In the genomic region with DNA sequence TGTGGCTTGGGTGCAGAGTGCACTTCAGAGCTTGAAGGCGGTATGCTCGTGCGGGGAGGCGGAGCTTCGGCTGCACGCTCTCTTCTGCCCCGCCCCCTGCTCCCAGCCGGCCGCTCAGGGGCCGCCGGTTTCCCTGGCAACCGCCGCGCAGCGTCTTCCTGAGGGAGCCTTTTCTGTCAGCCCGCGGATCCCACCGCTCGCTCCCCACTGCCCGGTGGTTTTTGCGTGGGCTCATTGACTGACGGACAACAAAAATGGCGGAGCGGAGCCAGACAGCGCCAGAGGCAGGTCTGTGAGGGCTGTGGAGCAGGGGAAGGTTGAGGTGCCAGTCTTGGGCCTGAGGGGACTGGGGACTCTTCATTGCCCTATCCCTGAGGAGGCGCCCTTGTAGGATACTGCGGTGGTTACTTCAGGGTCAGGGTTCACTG, we compare ENCODE assay signal across 8 mouse cellular contexts. TPM values are rescaled to one million over a fixed set of nuclear protein-coding genes. Genes with fewer than 3 reads are reported as not detected.
DNase-seq lines count a peak whose midpoint lies in the region; ATAC-seq and TF ChIP-seq lines count a peak whose summit lies in the region.

A gene (plus strand): TSS at position 44 of the 428 bp plus-strand sequence.

- peak; percentile 71 for TF ChIP-seq POLR2A in testis, adult 2 months (IDR thresholded peaks at IDR 0.05; ENCODE audit: control insufficient read depth, low read depth, low read length)

- no peak within 1 kb of the TSS for H3K27ac ChIP-seq in embryonic facial prominence, embryonic 11.5 days (replicated peaks; ENCODE audit: low read depth, low read length)
- no peak within 1 kb of the TSS for H3K27ac ChIP-seq in heart, embryonic 13.5 days (replicated peaks)
- H3K27ac ChIP-seq in kidney, embryonic 15.5 days, result no peak within 1 kb of the TSS
- no peak within 1 kb of the TSS for H3K27ac ChIP-seq in limb, embryonic 12.5 days
- peak within 1 kb of the TSS; percentile 31; the same call in 1 of the 2 replicates for H3K27ac ChIP-seq in midbrain, embryonic 13.5 days
- H3K27ac ChIP-seq in testis, adult 2 months (ENCODE audit: control insufficient read depth, insufficient read depth, low read depth, low read length), result peak within 1 kb of the TSS; percentile 78

- H3K4me1 ChIP-seq in megakaryocyte, embryonic 14.5 days, result peaks cover 6% of the 10 kb centered on the region
- no peaks in the 10 kb centered on the region for H3K4me1 ChIP-seq in embryonic facial prominence, embryonic 11.5 days (ENCODE audit: control insufficient read depth, insufficient read depth, low read length)
- H3K4me1 ChIP-seq in heart, embryonic 13.5 days, result 0 out of 2 replicates have a peak, but pooled peaks cover 4% of the 10 kb centered on the region
- H3K4me1 ChIP-seq in kidney, embryonic 15.5 days, result peaks cover 6% of the 10 kb centered on the region; the same call in 1 of the 2 replicates
- H3K4me1 ChIP-seq in limb, embryonic 12.5 days (replicated peaks), result no peaks in the 10 kb centered on the region
- peaks cover 13% of the 10 kb centered on the region for H3K4me1 ChIP-seq in midbrain, embryonic 13.5 days (replicated peaks)
- H3K4me1 ChIP-seq in testis, adult 2 months (ENCODE audit: control insufficient read depth, insufficient read depth, low read length), result no peaks in the 10 kb centered on the region

- no peaks in the 10 kb centered on the region for H3K36me3 ChIP-seq in megakaryocyte, embryonic 14.5 days (replicated peaks; ENCODE audit: low read length)
- H3K36me3 ChIP-seq in embryonic facial prominence, embryonic 11.5 days (replicated peaks; ENCODE audit: control insufficient read depth, insufficient read depth, low read depth, low read length), result no peaks in the 10 kb centered on the region
- H3K36me3 ChIP-seq in heart, embryonic 13.5 days, result no peaks in the 10 kb centered on the region
- H3K36me3 ChIP-seq in kidney, embryonic 15.5 days, result no peaks in the 10 kb centered on the region
- H3K36me3 ChIP-seq in limb, embryonic 12.5 days, result no peaks in the 10 kb centered on the region
- H3K36me3 ChIP-seq in midbrain, embryonic 13.5 days, result no peaks in the 10 kb centered on the region
- no peaks in the 10 kb centered on the region for H3K36me3 ChIP-seq in testis, adult 2 months (ENCODE audit: control insufficient read depth, insufficient read depth, low read length)

- no peak for ATAC-seq in megakaryocyte, adult 5-6 weeks (ENCODE audit: poor library complexity, severe bottlenecking)
- ATAC-seq in embryonic facial prominence, embryonic 11.5 days (replicated peaks; ENCODE audit: insufficient number of reproducible peaks, low FRiP score, low TSS enrichment, low read depth), result peak; percentile 97
- peak; percentile 81 for ATAC-seq in heart, embryonic 13.5 days (ENCODE audit: extremely low read depth, insufficient number of reproducible peaks, low FRiP score, low TSS enrichment)
- peak; percentile 100 for ATAC-seq in kidney, embryonic 15.5 days (replicated peaks; ENCODE audit: low FRiP score)
- ATAC-seq in limb, embryonic 12.5 days (ENCODE audit: insufficient number of reproducible peaks, insufficient read depth, low FRiP score, low TSS enrichment, low read depth), result peak; percentile 93; the same call in 1 of the 2 replicates
- ATAC-seq in midbrain, embryonic 13.5 days, result peak; percentile 100

- no peaks in the 10 kb centered on the region for H3K9me3 ChIP-seq in megakaryocyte, embryonic 14.5 days
- no peaks in the 10 kb centered on the region for H3K9me3 ChIP-seq in embryonic facial prominence, embryonic 11.5 days (replicated peaks; ENCODE audit: control insufficient read depth, low read length)
- no peaks in the 10 kb centered on the region for H3K9me3 ChIP-seq in heart, embryonic 13.5 days
- H3K9me3 ChIP-seq in kidney, embryonic 15.5 days (replicated peaks), result no peaks in the 10 kb centered on the region
- no peaks in the 10 kb centered on the region for H3K9me3 ChIP-seq in limb, embryonic 12.5 days
- H3K9me3 ChIP-seq in midbrain, embryonic 13.5 days, result no peaks in the 10 kb centered on the region

- peak; percentile 86 for DNase-seq in embryonic facial prominence, embryonic 11.5 days (ENCODE audit: low spot score)

- WGBS in embryonic facial prominence, embryonic 11.5 days, result 0% methylated on average over 27 of the region's 27 CpGs
- WGBS in heart, embryonic 13.5 days, result under 1% methylated on average over 27 of the region's 27 CpGs
- WGBS in kidney, embryonic 15.5 days, result 0% methylated on average over 27 of the region's 27 CpGs
- WGBS in limb, embryonic 12.5 days, result under 1% methylated on average over 27 of the region's 27 CpGs
- WGBS in midbrain, embryonic 13.5 days, result under 1% methylated on average over 27 of the region's 27 CpGs

- no peak within 1 kb of the TSS; the same call in 1 of the 2 replicates for H3K9ac ChIP-seq in embryonic facial prominence, embryonic 11.5 days (replicated peaks; ENCODE audit: low read length)
- peak within 1 kb of the TSS; percentile 73 for H3K9ac ChIP-seq in heart, embryonic 13.5 days
- H3K9ac ChIP-seq in kidney, embryonic 15.5 days, result 0 out of 2 replicates have a peak within 1 kb of the TSS, but pooled peaks have one; percentile 39
- H3K9ac ChIP-seq in limb, embryonic 12.5 days (replicated peaks), result peak within 1 kb of the TSS; percentile 50; the same call in 1 of the 2 replicates
- peak within 1 kb of the TSS; percentile 54 for H3K9ac ChIP-seq in midbrain, embryonic 13.5 days (replicated peaks)

- peak within 1 kb of the TSS; percentile 40 for H3K4me2 ChIP-seq in embryonic facial prominence, embryonic 11.5 days (ENCODE audit: low read depth, low read length)
- H3K4me2 ChIP-seq in heart, embryonic 13.5 days, result peak within 1 kb of the TSS; percentile 70
- peak within 1 kb of the TSS; percentile 80 for H3K4me2 ChIP-seq in kidney, embryonic 15.5 days
- peak within 1 kb of the TSS; percentile 73 for H3K4me2 ChIP-seq in limb, embryonic 12.5 days
- H3K4me2 ChIP-seq in midbrain, embryonic 13.5 days (replicated peaks), result peak within 1 kb of the TSS; percentile 64

- TF ChIP-seq CTCF in testis, adult 2 months (IDR thresholded peaks at IDR 0.05; ENCODE audit: control insufficient read depth, insufficient read depth, insufficient replicate concordance, low read depth, low read length), result no peak

- H3K4me3 ChIP-seq in megakaryocyte, embryonic 14.5 days (replicated peaks), result peak within 1 kb of the TSS; percentile 87
- H3K4me3 ChIP-seq in embryonic facial prominence, embryonic 11.5 days (ENCODE audit: low read depth, low read length), result peak within 1 kb of the TSS; percentile 32
- peak within 1 kb of the TSS; percentile 65 for H3K4me3 ChIP-seq in heart, embryonic 13.5 days
- peak within 1 kb of the TSS; percentile 65 for H3K4me3 ChIP-seq in kidney, embryonic 15.5 days (replicated peaks)
- H3K4me3 ChIP-seq in limb, embryonic 12.5 days (replicated peaks), result peak within 1 kb of the TSS; percentile 55
- H3K4me3 ChIP-seq in midbrain, embryonic 13.5 days (replicated peaks), result peak within 1 kb of the TSS; percentile 51
- H3K4me3 ChIP-seq in testis, adult 2 months (ENCODE audit: control insufficient read depth, low read depth, low read length), result peak within 1 kb of the TSS; percentile 94

- H3K27me3 ChIP-seq in megakaryocyte, embryonic 14.5 days (replicated peaks), result no peaks in the 10 kb centered on the region
- no peaks in the 10 kb centered on the region for H3K27me3 ChIP-seq in embryonic facial prominence, embryonic 11.5 days (ENCODE audit: control insufficient read depth, insufficient read depth, low read length)
- no peaks in the 10 kb centered on the region for H3K27me3 ChIP-seq in heart, embryonic 13.5 days (replicated peaks)
- H3K27me3 ChIP-seq in kidney, embryonic 15.5 days, result no peaks in the 10 kb centered on the region
- H3K27me3 ChIP-seq in limb, embryonic 12.5 days, result no peaks in the 10 kb centered on the region
- H3K27me3 ChIP-seq in midbrain, embryonic 13.5 days, result no peaks in the 10 kb centered on the region
- H3K27me3 ChIP-seq in testis, adult 2 months (ENCODE audit: control insufficient read depth, insufficient read depth, low read length), result no peaks in the 10 kb centered on the region

RNA-seq across cellular contexts. Expression of the gene that starts here (rescaled TPM):
- polyA plus RNA-seq in megakaryocyte, embryonic 14.5 days (2012; ENCODE audit: insufficient read depth, low replicate concordance), result not detected in 2 replicates
- not detected in 2 replicates for total RNA-seq in megakaryocyte, adult 5-6 weeks (2015)
- not detected in 2 replicates for total RNA-seq in megakaryocyte, adult 5-6 weeks (2017)
- 0.29 and 0.98 TPM in 2 replicates for polyA plus RNA-seq in embryonic facial prominence, embryonic 11.5 days (2014; fragmentation: Nextera tagmentation; extraction: Ambion mirVana)
- polyA plus RNA-seq in heart, embryonic 13.5 days (2015; fragmentation: Nextera tagmentation; extraction: Ambion mirVana), result 0.79 and 0.94 TPM in 2 replicates
- 0.36 and 0.43 TPM in 2 replicates for polyA plus RNA-seq in kidney, embryonic 15.5 days (2015; fragmentation: Nextera tagmentation; extraction: Ambion mirVana)
- polyA plus RNA-seq in limb, embryonic 12.5 days (2016; fragmentation: Nextera tagmentation; extraction: Ambion mirVana), result 0.24 and 0.38 TPM in 2 replicates
- polyA plus RNA-seq in midbrain, embryonic 13.5 days (2015; fragmentation: Nextera tagmentation; extraction: Ambion mirVana), result 2.0 and 2.6 TPM in 2 replicates
- 63.8 and 79.8 TPM in 2 replicates for polyA plus RNA-seq in testis, adult 2 months (2012; rRNA removed)

Comparison
In these comparisons a context has a peak if more than half of its experiments do, and no peak if none do; other contexts are left out.
1. RNA of the gene that starts here (polyA plus RNA-seq): 63.8 to 79.8 TPM in testis, adult 2 months; 2.0 to 2.6 TPM in midbrain, embryonic 13.5 days, 0.29 to 0.98 TPM in embryonic facial prominence, embryonic 11.5 days, 0.79 to 0.94 TPM in heart, embryonic 13.5 days, 0.36 to 0.43 TPM in kidney, embryonic 15.5 days, 0.24 to 0.38 TPM in limb, embryonic 12.5 days and not detected in megakaryocyte, embryonic 14.5 days; every median in the first group is over 10 times any median in the second.
2. Peak in DNase-seq, ATAC-seq, H3K4me3 ChIP-seq and H3K4me2 ChIP-seq in embryonic facial prominence, embryonic 11.5 days; RNA of the gene not detected or under 1 TPM.
3. Peak in ATAC-seq, H3K4me3 ChIP-seq, H3K9ac ChIP-seq and H3K4me2 ChIP-seq in heart, embryonic 13.5 days; RNA of the gene not detected or under 1 TPM.
4. Peak in ATAC-seq, H3K4me3 ChIP-seq, H3K9ac ChIP-seq and H3K4me2 ChIP-seq in kidney, embryonic 15.5 days; RNA of the gene not detected or under 1 TPM.
5. Peak in ATAC-seq, H3K4me3 ChIP-seq, H3K9ac ChIP-seq and H3K4me2 ChIP-seq in limb, embryonic 12.5 days; RNA of the gene not detected or under 1 TPM.
6. H3K4me3 ChIP-seq: peak in every context shown above with its lines; median percentile 94 in testis, adult 2 months; 87 in megakaryocyte, embryonic 14.5 days; 65 in heart, embryonic 13.5 days; 65 in kidney, embryonic 15.5 days; 55 in limb, embryonic 12.5 days; 51 in midbrain, embryonic 13.5 days; 32 in embryonic facial prominence, embryonic 11.5 days.
7. H3K27ac ChIP-seq: peak in midbrain, embryonic 13.5 days (single experiment) and testis, adult 2 months (single experiment); none in embryonic facial prominence, embryonic 11.5 days (single experiment), heart, embryonic 13.5 days (single experiment), kidney, embryonic 15.5 days (single experiment) and limb, embryonic 12.5 days (single experiment).
8. Peak in every context shown above with its lines, with median percentiles within 50 percentile points of each other: H3K4me2 ChIP-seq.